Mouse (Mus musculus) intestine, embryonic 14.5 days (tissue): ENCODE measurements around the gene Npff. TPM values are rescaled to one million over a fixed set of nuclear protein-coding genes. Genes with fewer than 3 reads are reported as not detected.

Experiments used
- ATAC-seq: fragments of 200-750 bp; cut with Nextera tagmentation; replicated peaks from 2 replicates; pipeline ENCODE4 v1.8.0; 2017; ENCODE audit warnings: low read depth, moderate number of reproducible peaks, moderate TSS enrichment, moderate library complexity; ENCODE audit not compliant: low FRiP score, low TSS enrichment
- DNase-seq: peaks from one replicate; pipeline ENCODE4 v3.0.0-alpha.2; 2018; ENCODE audit warnings: low spot score
- H3K27ac ChIP-seq: fragments of 300-500 bp; sonication (generic); 2 replicates; pipeline ENCODE4 v1.5.1; 2014; ENCODE audit warnings: low read depth, mild to moderate bottlenecking, control low read depth
- H3K27me3 ChIP-seq: fragments of 300-500 bp; sonication (generic); replicated peaks from 2 replicates; pipeline ENCODE4 v1.6.1; 2014; ENCODE audit warnings: low read length, control low read depth; ENCODE audit not compliant: control insufficient read depth, insufficient read depth
- H3K36me3 ChIP-seq: fragments of 300-500 bp; sonication (generic); 2 replicates; pipeline ENCODE4 v1.6.1; 2014; ENCODE audit warnings: low read length, control low read depth; ENCODE audit not compliant: control insufficient read depth, insufficient read depth
- H3K4me1 ChIP-seq: fragments of 300-500 bp; sonication (generic); replicated peaks from 2 replicates; pipeline ENCODE4 v1.6.1; 2014; ENCODE audit warnings: low read length, control low read depth, mixed read lengths; ENCODE audit not compliant: control insufficient read depth, insufficient read depth
- H3K4me2 ChIP-seq: fragments of 300-500 bp; sonication (generic); 2 replicates; pipeline ENCODE4 v1.6.1; 2014; ENCODE audit warnings: low read length
- H3K4me3 ChIP-seq: fragments of 300-500 bp; sonication (generic); 2 replicates; pipeline ENCODE4 v1.5.1; 2014; ENCODE audit warnings: low read depth, low read length, control low read depth, mixed read lengths
- H3K9ac ChIP-seq: fragments of 300-500 bp; sonication (generic); 2 replicates; pipeline ENCODE4 v1.6.1; 2014; ENCODE audit warnings: mild to moderate bottlenecking, low read length
- H3K9me3 ChIP-seq: fragments of 300-500 bp; sonication (generic); 2 replicates; pipeline ENCODE4 v1.6.1; 2016; ENCODE audit warnings: low read length, control low read depth; ENCODE audit not compliant: control insufficient read depth
- WGBS: fragments of 180-500 bp; shearing (Covaris S2); extraction: QIAGEN DNeasy Blood & Tissue Kit; methylation state at CpG from one replicate; pipeline ENCODE4 v1.1.7; 2014; 5-methylcytosine and 5-hydroxymethylcytosine counted together
- polyA plus RNA-seq: library from polyadenylated mRNA; unstranded; fragments of >200 nt; fragmentation: Nextera tagmentation; extraction: Ambion mirVana; gene quantifications from 2 replicates; pipeline ENCODE4 v1.2.1, GENCODE M21; 2014

Gene Npff
- polyA plus RNA-seq, 1 experiment from 2014 or later = 2.2 TPM

DNA sequence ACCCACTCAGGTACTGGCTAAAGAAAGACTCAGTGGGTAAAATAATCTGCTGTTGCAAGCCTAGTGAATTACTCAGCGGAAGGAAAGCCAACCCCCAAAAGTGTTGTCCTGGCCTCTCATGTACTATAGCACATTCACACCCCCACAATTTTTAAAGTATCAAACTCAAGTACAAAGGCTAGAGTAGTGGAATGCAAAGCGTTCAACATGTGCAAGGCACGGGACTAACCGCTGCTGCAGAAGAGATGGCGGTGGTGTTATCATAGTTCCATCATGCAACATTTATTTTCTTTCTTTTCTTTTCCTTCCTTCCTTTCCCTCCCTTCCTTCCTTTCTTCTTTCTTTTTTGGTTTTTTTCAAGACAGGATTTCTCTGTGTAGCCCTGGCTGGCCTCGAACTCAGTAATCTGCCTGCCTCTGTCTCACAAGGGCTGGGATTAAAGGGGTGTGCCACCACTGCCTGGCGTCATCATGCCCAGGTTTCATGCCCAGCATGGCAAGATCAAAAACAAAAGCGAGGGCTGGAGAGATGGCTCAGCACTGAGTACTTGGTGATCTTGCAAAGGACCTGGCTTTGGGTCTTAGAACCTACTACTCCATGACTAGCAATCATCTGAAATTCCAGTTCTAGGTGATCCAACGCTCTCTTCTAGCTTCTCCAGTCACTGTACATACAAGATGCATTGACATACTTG, 18.8 kb downstream of the Npff start:
- Histone ChIP-seq H3K4me3 (no peak overlapping the region), H3K27me3 (no peaks in the 10 kb centered on the region), H3K4me2 (no peak overlapping the region), H3K9ac (no peak overlapping the region), H3K9me3 (no peaks in the 10 kb centered on the region), H3K36me3 (peaks cover 60% of the 10 kb centered on the region), H3K4me1 (peaks cover 10% of the 10 kb centered on the region), H3K27ac (no peak overlapping the region)
- 83% methylated on average over 9 of the region's 9 CpGs for WGBS
- DNase-seq (no peak), ATAC-seq (no peak)

DNA sequence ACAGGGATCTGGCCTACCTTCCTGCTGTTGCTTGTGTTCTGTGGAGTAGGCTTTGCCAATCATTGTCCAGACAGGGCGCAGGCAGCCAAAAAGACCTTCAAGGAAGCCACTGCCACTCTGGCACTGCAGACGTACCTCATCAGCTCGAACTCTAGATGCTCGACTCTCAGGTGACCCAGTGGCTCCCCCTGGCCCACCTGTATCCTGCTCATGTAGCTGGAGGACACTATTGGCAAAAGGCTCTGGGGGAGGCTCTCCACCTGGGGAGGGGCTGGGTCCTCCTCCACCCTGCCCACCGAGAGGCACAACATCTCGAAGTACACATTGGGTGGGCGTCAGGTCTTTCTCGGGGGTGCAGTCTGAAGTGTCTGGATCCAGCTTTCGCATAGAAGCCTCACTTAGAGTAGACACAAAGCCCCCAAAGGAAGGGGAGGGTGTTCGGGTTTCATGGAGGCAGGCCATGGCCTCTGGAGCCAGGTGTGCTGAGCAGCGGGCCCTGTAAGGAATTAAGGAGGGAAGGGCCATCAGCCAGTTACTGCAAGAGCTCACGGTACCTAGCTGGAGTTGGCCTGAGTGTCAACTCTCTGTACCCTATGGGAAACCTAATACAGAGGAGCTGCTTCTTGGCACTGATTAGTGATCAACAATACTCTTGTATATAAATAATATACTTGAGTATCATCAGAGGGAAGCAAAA, 19.5 kb downstream of the Npff start:
- ATAC-seq (no peak), DNase-seq (no peak)
- Histone ChIP-seq H3K36me3 (peaks cover 67% of the 10 kb centered on the region), H3K4me1 (peaks cover 9% of the 10 kb centered on the region), H3K9ac (no peak overlapping the region), H3K27me3 (no peaks in the 10 kb centered on the region), H3K4me3 (no peak overlapping the region), H3K9me3 (no peaks in the 10 kb centered on the region), H3K27ac (no peak overlapping the region), H3K4me2 (no peak overlapping the region)
- WGBS = 66% methylated on average over 12 of the region's 12 CpGs

DNA sequence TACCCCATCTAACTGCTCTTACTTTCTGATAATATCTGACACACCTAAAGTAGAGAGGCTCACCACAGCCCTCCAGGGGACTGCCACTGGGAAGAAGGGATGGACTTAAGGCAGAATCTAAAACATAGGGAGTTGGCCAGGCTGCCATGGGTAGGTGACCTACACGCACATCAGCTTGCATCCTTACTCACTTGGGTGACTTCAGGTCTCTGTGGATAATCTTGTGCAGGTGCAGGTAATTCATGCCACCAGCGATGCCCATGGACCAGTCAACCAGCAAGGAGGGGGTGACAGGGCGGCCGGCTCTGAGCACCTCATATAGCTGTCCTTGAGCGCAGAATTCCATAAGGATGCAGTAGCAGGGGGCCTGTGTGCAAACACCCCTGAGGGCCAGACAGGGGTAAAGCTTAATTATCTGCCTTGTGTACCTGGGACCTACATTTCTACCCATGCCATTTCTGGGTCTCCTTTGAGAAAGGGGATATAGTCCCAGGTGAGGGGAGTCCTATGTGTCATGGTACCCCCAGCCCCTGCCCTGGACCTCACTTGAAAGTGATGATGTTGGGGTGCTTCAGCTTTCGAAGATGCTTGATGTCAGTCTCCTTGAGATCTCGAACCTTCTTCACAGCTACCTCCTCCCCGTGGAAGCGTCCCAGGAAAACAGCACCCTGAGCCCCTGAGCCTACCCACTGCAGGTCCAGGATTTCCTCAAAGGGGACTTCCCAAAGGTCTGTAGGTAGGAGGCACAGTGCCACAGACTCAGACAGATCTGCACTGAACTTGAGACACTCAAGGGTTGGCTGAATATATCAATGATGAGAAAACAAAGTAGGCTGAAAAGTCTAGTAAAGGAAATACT, 20.6 kb downstream of the Npff start:
- Histone ChIP-seq H3K27ac (no peak overlapping the region), H3K4me1 (no peaks in the 10 kb centered on the region), H3K27me3 (no peaks in the 10 kb centered on the region), H3K9me3 (no peaks in the 10 kb centered on the region), H3K36me3 (peaks cover 78% of the 10 kb centered on the region), H3K9ac (no peak overlapping the region), H3K4me2 (no peak overlapping the region), H3K4me3 (no peak overlapping the region)
- ATAC-seq (no peak; the same call in 1 of the 2 replicates), DNase-seq (no peak)
- WGBS = 87% methylated on average over 9 of the region's 9 CpGs

DNA sequence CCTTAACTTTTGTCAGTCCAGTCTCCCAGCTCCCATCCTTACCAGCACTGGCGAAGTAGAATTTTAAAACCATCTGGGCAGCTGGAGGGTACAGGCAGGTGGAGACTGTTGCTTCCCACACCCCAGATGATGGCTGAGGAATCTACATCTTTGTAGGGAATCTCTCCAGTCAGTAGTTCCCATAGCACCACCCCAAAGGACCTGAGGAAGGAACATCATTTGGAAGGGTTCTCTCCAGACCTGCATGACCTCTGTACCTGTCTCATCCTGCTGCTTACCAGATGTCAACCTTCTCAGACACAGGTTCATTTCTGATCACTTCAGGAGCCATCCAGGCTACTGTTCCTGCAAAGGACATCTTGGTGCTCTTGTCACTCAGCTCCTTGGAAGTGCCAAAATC, 21.3 kb downstream of the Npff start, which contains the start of gene Gm10337:
Gm10337 (plus strand) TSS at position 276 of the 400 bp plus-strand sequence.
- Histone ChIP-seq H3K4me1 (no peaks in the 10 kb centered on the region), H3K27me3 (no peaks in the 10 kb centered on the region), H3K27ac (no peak within 1 kb of the TSS), H3K4me2 (no peak within 1 kb of the TSS), H3K36me3 (peaks cover 82% of the 10 kb centered on the region), H3K4me3 (no peak within 1 kb of the TSS), H3K9ac (no peak within 1 kb of the TSS), H3K9me3 (no peaks in the 10 kb centered on the region)
- ATAC-seq = no peak
- DNase-seq = no peak
- WGBS = 86% methylated on average over 1 of the region's 1 CpGs

DNA sequence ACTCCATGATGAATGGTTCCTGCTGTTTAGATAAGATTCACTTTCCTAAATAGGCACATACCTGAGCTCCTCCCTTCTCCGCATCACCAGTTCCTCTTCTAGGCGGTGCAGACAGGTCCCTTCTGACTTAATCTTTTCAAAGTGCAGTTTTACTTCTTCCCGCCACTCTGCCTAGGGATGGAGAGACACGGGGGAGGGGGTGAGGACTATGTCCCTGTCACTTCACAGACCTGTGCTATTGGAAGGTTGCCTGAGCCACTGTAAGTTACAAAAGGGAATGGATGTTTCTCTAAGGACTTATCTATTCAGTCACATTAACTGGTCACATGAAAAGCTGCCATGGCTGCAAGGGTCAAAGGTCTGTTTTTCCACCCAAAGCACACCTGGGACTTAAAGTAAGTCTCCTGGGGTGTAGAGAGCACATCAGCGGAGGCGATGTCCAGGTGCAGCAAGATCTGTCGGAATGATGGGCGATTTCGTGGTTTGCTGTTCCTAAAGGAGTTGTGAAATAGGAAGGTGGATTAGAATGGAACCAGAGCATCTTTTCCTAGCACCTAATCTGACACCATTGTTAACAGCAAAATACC, 22.4 kb downstream of the Npff start:
- no peaks in the 10 kb centered on the region for H3K27me3 ChIP-seq
- no peaks in the 10 kb centered on the region for H3K9me3 ChIP-seq
- H3K4me3 ChIP-seq = no peak overlapping the region
- 64% methylated on average over 9 of the region's 9 CpGs for WGBS
- no peak overlapping the region for H3K9ac ChIP-seq
- H3K4me2 ChIP-seq = no peak overlapping the region
- ATAC-seq (no peak), DNase-seq (no peak)
- peaks cover 88% of the 10 kb centered on the region for H3K36me3 ChIP-seq
- H3K4me1 ChIP-seq = no peaks in the 10 kb centered on the region
- H3K27ac ChIP-seq = no peak overlapping the region

DNA sequence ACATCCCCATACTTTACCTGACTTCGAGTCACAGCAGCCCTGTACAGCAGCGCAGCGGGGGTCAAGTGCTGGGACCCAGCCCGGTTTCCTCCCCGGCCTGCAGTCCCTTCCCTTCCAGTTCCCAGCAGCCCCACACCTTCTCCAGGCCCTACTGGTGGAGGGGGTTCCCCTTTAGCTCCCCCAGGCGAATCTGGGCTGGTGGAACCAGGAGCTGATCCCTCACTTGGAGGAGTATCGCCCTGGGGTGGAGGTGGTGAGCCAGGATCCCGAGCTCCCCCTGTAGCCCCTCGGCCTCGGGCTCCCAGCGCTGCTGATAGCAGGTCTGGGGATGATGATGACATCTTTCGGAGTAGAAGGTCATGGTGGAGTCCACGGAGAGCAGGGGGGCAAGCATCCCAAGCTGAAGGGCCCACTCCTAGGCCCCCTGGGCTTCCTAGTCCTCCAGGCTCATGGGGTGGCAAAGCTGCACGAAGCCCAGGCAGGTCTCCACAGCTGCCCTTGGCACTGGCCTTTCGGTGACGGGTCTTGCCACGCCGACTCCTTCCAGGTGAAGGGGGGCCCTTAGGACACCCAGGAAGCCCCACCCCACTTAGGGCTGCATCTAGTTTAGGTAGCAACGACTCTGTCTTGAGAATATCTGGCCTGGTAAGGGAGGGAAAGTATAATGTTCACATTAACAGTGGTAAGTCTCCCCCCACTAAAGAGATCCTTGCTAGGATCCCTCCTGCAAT, 23.5 kb downstream of the Npff start:
- H3K36me3 ChIP-seq = peaks cover 95% of the 10 kb centered on the region
- 90% methylated on average over 19 of the region's 19 CpGs for WGBS
- H3K27ac ChIP-seq = no peak overlapping the region

DNA sequence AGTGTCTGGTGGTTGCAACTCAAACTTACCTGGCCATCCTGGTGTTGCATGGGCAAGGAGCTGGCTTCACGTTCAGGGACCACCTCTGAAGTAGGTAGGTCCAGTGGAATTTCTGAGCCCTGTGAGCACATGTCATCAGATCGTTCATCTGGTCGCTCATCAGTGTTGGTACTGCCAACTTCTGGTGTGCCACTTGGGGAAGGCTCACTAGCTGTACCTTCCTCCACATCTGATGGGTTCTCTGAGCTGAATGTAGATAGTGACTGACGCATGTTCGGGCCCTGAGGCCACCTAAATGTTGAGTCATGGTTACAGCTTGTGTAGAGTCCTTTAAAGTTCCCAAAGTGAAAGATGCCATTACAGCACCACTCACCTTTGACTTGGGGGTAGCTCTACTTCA, 24.3 kb downstream of the Npff start:
- no peaks in the 10 kb centered on the region for H3K27me3 ChIP-seq
- no peaks in the 10 kb centered on the region for H3K9me3 ChIP-seq
- H3K4me3 ChIP-seq = no peak overlapping the region
- WGBS = 94% methylated on average over 5 of the region's 5 CpGs
- ATAC-seq (no peak), DNase-seq (no peak)
- no peaks in the 10 kb centered on the region for H3K4me1 ChIP-seq
- peaks cover 99% of the 10 kb centered on the region for H3K36me3 ChIP-seq
- H3K4me2 ChIP-seq = no peak overlapping the region
- no peak overlapping the region for H3K9ac ChIP-seq
- H3K27ac ChIP-seq = no peak overlapping the region

More for the DNA sequence above, 23.5 kb downstream of the Npff start:
- H3K9ac ChIP-seq = no peak overlapping the region
- H3K9me3 ChIP-seq = no peaks in the 10 kb centered on the region
- ATAC-seq = no peak; the same call in 1 of the 2 replicates
- no peak for DNase-seq
- H3K4me3 ChIP-seq = no peak overlapping the region
- no peaks in the 10 kb centered on the region for H3K27me3 ChIP-seq
- no peak overlapping the region for H3K4me2 ChIP-seq
- no peaks in the 10 kb centered on the region for H3K4me1 ChIP-seq

DNA sequence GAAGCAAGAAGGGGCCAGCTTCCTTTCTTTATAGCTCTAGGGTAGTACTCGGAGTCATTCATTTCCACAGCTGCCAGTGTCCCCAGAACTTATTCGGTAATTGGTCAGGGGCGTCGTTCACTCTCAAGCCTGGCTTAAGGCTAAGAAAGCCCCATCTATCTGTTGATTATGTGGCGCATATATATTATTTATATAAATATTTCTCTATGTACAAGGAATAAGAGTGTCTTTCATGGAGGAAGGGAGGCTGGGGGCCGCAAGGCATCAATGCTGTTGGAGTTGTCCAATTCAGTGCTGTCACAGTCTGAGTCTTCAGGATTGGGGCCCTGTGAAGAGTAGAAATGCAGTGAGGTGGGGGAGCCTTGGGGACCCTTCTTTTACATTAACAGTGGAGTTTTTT, 24.9 kb downstream of the Npff start:
- whole genome bisulfite sequencing = 85% methylated on average over 6 of the region's 6 CpGs
- no peak overlapping the region for H3K27ac ChIP-seq

More for the DNA sequence above, 24.9 kb downstream of the Npff start:
- Histone ChIP-seq H3K27me3 (no peaks in the 10 kb centered on the region), H3K4me3 (no peak overlapping the region), H3K4me2 (no peak overlapping the region), H3K36me3 (peaks cover 99% of the 10 kb centered on the region), H3K9me3 (no peaks in the 10 kb centered on the region), H3K9ac (no peak overlapping the region), H3K4me1 (no peaks in the 10 kb centered on the region)
- DNase-seq (no peak), ATAC-seq (no peak)
